Mouse (Mus musculus) ovary, adult 18-20 months (tissue): ENCODE measurements around the gene Sowahd.
"Not testable (repeated sequence)": the region's sequence is repeated elsewhere in the genome, so short reads cannot be mapped to it uniquely, and the experiment has no call there.

Experiments used
- DNase-seq: peaks from one replicate; pipeline ENCODE4 v3.0.0; 2022; ENCODE audit warnings: low spot score, mixed read lengths

Gene Sowahd

GRCm38 (mm10) chrX:37048066-37048889 is at the start of gene Sowahd:
Gene Sowahd (plus strand): TSS chrX:37048845.
- no peak for DNase-seq

DNA sequence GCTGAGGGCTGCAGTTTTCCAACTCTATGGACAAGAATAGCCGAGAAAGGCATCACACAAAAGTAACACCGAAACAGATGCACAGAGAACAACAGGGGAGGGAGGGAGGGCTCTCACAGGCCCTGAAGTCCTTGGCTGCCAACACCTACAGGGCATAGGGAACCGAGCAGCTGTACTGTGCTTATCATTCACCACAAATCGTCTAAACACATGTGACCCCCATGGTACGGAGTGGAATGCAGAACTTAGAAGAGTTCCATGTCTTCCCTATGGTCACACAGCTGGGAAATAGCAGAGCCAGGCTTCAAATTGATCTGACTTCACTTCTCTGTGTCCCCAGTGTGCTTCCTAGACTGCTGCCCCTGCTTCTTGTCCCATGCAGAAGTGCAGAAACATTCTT is 34.8 kb upstream of the Sowahd start:
- no peak for DNase-seq

DNA sequence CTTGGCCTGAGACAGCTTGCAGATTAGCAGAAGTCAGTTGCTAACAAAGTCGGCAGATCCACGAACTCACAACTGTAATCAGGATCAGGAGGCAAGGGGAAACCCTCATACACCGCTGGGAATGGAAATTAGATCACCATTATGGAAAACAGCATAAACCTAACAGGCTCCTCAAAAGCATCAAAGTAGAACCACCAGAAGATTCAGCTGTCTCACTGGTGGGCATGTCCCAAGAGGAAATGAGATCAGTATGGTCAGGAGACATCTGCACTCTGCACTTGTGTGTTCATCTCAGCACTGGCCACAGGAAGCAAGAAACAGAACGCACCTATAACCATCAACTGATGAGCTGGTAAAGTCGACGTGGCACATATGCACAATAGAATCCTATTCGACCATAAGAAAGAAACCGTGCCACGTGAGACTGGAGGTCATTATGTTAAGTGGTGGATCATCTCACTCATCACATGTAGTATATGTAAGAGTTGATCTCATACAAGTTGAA is 30.4 kb upstream of the Sowahd start:
- DNase-seq = no peak

GRCm38 (mm10) chrX:37019045-37019444 is 29.6 kb upstream of the Sowahd start:
- no peak for DNase-seq

- no peak for DNase-seq
Measured at GRCm38 (mm10) chrX:37022690-37023089, 26.0 kb upstream of the Sowahd start.

GRCm38 (mm10) chrX:37023652-37024309 is 24.9 kb upstream of the Sowahd start:
- DNase-seq = no peak

GRCm38 (mm10) chrX:37028378-37028777 is 20.3 kb upstream of the Sowahd start:
- no peak for DNase-seq

GRCm38 (mm10) chrX:37042726-37043125 is 5.9 kb upstream of the Sowahd start:
- no peak for DNase-seq

GRCm38 (mm10) chrX:37048890-37049823 is 512 bp downstream of the Sowahd start:
- no peak for DNase-seq

DNA sequence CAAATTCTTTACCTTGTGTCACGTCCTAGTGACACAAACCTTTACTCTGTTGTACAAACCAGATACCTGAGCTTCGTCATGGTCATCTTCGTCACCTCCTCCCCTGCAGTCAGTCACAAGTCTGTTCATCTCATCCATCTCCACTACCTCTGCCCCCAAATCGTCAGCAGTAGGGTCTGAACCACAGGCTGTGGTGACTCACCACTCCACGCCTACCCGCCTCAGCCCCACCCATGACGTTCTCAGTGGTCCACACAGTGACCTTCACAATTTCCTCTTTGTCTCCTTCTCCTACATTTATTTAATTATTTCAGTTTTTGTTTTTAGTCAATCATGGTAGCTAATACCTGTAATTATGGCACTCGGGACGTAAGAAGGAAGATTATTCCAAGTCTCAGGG is 15.3 kb downstream of the Sowahd start:
- DNase-seq = no peak

DNA sequence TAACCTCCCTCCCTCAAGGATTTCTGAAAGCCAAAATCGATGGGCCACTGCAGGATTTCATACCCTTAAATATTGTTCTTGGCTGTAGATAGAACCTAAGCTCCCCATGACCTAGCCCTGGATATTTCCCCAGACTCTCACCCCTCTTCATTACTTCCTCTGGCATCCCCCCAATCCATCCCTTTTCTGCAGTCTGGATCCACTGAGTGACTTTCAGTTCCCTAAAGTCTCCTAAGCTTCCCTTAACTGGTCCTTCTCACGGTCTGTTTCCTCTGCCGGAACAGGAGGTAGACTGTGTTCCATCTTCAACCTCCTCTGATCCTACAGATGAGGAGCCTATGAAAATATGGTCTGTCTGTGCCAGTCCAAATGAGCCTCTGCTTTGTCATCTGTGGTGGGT is 18.7 kb downstream of the Sowahd start:
- no peak for DNase-seq

- DNase-seq = no peak
Measured at GRCm38 (mm10) chrX:37068766-37069165, 20.1 kb downstream of the Sowahd start.

DNA sequence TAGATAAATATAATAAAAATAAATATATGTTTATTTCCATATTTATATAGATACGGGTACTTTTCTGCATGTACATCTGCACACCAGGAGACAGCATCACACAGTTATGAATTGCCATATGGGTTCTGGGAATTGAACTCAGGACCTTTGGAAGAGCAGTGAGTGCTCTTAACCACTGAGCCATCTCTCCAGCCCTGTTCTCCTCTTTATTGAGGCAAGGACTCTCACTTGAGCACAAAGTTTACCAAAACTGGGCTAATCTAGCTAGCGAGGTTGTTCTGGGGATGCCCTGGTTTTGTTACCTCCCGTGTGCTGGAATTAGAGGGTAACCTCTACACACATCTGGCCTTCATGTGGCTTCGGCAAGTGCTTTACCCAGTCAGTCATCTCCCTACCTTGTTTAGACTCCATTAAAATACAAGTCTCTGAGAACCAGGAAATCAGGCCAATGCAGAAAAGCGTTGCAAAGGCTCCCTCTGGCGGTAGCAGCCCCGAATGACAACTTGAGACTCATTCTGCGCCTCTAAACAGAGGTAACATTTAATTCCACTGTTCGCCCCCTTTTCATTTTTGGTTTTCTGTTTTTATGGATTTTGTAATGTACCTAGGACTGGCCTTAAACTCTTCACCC is 25.7 kb downstream of the Sowahd start:
- no peak for DNase-seq

DNA sequence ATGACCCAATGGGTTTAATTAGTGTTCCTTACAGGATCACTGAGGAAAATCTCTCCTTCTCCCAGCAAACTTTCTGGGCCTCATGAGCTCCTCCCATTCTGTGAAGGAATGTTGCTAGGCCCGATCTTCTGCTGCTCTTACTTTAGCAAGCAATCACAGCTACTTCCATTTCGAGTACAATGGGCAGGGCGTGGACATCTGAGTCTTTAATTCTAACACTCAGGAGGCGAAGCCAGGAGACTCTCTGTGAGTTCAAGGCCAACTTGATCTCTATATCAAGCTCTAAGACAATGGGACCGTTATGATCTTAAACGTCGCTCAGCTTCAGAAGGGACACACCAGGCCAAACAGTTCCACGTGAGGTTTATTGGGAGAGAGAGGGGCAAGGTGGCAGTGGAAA is 28.0 kb downstream of the Sowahd start:
- DNase-seq = no peak

GRCm38 (mm10) chrX:37080345-37080744 is 31.7 kb downstream of the Sowahd start:
- not testable (repeated sequence) for DNase-seq

DNA sequence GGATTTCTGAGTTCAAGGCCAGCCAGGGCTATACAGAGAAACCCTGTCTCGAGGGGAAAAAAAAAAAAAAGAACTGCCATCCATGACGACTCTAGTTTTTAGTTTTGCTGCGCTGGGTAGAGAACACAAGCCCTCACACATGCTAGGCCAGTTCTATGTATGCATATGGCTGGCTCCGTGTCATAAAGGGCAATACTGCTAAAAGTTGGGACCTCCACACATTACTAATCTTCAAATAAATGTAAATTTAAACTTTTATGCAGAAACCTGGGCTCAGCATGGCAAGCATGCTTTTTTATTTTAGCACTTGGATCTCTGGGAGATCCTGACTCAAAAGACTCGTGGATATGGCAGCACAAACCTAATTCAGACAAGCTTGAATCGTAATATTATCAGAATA is 32.5 kb downstream of the Sowahd start:
- DNase-seq = no peak

- no peak for DNase-seq
Measured at GRCm38 (mm10) chrX:37084318-37084926, 35.8 kb downstream of the Sowahd start.

- DNase-seq = peak; percentile 83
Measured at GRCm38 (mm10) chrX:37084927-37085660, 36.4 kb downstream of the Sowahd start, which contains the start of gene Rpl39. Gene Rpl39 (minus strand): TSS chrX:37085402.

DNA sequence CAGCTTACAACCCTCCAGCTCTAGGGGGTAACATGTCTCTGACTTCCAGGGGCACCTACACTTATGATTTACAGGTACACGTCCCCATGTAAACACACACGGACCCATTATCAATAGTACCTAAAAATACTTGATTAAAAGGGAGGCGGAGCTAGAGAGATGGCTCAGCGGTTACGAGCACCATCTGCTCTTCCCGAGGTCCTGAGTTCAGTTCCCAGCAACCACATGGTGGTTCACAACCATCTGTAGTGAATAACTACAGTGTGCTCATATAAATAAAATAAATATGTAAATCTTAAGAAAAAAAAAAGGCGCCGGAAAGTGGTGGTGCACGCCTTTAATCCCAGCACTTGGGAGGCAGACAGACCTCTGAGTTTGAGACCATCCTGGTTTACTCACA is 37.0 kb downstream of the Sowahd start:
- DNase-seq = no peak

DNA sequence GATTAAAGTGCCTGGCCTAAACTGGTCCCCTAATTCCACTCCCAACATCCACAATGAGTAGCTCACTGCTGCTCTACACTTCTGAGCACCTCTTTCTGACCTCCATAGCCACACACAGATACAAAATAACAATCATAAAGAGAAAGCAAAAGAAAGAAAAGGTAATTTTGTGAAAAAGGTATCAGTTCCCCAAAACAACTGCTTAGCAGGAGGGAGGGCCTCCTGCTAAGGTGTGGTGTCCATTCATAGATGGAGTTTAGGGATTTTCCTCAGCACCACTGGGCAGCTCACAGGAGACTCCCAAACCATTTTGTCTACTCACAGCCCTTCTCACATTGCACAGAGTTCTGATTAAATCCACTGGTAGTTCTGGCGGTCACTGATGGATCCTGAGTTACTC is 40.1 kb downstream of the Sowahd start:
- DNase-seq = no peak

- DNase-seq = no peak
Measured at GRCm38 (mm10) chrX:37091457-37091856, 42.8 kb downstream of the Sowahd start.
